Mouse (Mus musculus) monocyte, adult 2 months (primary cell): ENCODE measurements around the gene Flot1.
"Not testable (repeated sequence)": the region's sequence is repeated elsewhere in the genome, so short reads cannot be mapped to it uniquely, and the experiment has no call there.

Experiments
- DNase-seq, 2 experiments: peaks; one replicate each; pipeline ENCODE4 v3.0.0; 2022; ENCODE audit warnings: low spot score in 2 of 2, low read depth in 1 of 2

The Flot1 gene

GRCm38 (mm10) chr17:35835424-35836140 is 12.6 kb downstream of the Flot1 start:
- DNase-seq, result no peak

DNA sequence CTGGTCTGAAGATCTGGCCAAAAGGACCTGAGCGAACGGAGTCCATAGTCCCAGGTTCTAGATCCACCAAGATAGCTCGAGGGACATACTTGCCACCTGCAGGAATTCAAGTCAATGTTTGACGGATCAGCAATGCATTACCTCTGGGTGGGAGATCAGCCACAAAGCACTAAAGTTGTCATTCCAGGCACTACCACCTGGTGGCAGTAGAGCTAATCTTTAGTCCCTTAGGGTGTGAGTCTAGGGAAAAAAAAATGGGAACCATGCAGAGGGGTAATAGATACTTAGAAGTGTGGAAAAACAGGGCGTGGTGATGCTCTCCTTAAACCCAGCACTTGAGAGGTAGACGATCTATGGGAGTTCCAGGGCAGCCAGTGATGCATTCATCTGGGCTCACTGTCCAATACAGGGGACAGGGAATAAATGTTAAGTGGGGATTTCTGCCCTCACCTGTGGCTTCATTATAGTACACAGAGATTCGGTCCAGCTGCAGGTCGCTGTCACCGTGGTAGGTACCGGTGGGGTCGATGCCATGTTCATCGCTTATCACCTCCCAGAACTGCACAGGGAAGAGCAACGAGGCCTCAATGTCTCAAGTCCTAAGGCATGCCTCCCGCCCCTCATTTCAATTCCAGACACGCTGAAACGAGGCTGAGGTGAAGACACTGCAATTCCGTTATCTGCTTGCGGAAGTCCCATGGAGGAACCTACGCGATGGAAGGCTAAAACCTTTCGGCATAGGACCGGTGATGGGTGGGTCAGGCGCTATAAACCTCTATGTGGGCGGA is 13.3 kb downstream of the Flot1 start:
- peak in 1 of 2 experiments; percentile 69 for DNase-seq

GRCm38 (mm10) chr17:35836991-35837422 is 14.0 kb downstream of the Flot1 start:
- no peak for DNase-seq

GRCm38 (mm10) chr17:35837487-35837886 is 14.5 kb downstream of the Flot1 start:
- no peak for DNase-seq

DNA sequence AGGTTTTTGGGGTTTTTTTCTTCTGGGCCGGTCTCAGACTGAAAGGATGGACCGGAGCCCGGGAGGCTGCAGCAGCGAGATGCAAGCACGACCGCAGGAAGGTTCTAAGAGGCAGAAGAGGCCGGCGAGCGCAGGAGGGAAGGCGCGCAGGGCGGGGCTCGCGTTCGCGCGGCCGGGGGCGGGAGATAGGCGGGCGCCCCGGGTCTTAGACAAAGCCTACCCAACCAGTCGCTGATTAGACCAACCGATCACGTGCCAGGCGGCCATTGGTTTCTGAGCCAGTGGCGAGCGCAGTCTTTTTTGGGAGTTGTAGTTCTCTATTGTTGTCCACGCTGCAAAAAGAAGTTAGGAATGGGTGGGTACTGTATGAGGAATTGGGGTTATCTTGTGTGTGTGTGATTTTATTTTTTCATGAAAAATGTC is 15.1 kb downstream of the Flot1 start, which contains the start of gene Tubb5:
Gene Tubb5, minus strand, starts transcription at position 185 of the 423 bp plus-strand sequence.
- DNase-seq, result peak; percentile 85

- no peak for DNase-seq
Measured at GRCm38 (mm10) chr17:35838570-35838969, 15.5 kb downstream of the Flot1 start.

DNA sequence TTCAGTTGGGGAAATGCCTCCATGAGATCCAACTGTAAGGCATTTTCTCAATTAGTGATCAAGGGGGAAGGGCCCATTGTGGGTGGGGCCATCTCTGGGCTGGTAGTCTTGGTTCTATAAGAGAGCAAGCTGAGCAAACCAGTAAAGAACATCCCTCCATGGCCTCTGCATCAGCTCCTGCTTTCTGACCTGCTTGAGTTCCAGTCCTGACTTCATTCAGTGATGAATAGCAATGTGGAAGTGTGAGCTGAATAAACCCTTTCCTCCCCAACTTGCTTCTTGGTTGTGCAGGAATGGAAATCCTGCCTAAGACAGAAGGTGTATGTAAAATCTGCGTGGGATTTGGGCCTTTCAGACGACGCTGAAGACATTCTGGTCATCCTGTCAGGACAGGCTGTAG is 16.0 kb downstream of the Flot1 start:
- DNase-seq, result not testable (repeated sequence)

DNA sequence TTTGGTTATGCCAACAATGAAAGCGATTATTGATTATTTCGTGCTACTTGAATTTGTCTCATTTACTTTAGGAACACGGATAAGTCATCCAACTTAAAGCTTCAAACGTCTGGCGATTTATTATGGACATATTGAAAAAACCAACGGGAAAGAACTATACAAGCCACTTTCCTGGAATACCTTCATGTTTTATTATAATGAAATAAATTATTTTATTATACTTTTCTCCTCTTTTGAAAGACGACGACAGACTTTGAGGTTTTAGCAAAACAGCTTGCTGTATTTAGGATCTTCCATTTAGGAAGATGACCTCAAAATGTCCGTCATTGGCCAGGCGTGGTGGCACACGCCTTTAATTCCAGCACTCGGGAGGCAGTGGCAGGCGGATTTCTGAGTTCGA is 17.5 kb downstream of the Flot1 start:
- no peak for DNase-seq

GRCm38 (mm10) chr17:35841076-35841950 is 18.3 kb downstream of the Flot1 start, which contains the start of gene Mdc1:
Mdc1 (plus strand) TSS chr17:35841515.
- peak; percentile 99 for DNase-seq

DNA sequence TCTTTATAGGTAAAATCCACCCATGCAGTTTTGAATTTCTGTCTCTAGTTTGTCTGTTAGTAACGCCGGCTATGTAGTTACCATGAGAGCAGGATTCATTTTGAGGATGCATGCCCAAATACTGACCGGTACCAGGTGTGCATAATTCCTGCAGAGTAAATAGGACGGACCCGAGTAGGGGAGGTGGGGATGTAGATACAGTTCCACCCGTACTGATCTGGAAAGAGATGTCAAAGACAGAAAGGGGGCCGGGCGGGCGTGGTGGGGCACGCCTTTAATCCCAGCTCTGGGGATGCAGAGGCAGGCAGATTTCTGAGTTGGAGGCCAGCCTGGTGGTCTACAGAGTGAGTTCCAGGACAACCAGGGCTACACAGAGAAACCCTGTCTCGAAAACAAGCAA is 19.0 kb downstream of the Flot1 start:
- no peak for DNase-seq

DNA sequence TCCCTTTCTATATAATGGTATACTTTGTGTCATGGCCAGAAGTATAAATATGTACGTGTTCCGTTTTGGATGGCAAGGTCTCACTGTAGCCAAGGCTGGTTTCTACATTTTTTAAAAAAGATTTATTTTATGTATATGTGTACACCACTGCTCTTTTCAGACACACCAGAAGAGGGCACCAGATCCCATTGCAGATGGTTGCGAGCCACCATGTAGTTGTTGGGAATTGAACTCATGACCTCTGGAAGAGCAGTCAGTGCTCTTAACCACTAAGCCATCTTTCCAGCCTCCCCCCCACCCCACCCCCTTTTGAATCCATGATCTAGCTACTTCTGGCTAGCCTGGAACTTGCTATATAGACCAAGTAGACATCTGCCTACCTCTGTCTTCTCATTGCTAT is 20.5 kb downstream of the Flot1 start:
- DNase-seq, result no peak

DNA sequence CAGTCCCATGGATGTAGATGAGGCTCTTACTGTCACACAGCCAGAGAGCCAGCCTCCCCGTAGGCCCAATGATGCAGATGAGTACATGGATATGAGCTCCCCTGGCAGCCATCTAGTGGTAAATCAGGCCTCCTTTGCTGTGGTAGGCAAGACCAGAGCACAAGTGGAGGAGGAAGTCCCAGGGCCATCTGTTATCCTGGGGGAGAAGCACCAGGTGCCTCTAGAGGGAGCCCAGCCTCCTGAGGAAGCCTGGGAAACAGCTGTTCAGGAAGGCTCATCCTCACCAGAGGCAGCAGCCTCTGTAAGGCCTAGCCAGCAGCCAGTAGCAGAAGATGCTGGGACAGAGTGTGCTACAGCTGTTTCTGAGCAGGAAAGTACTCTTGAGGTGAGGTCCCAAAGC is 25.1 kb downstream of the Flot1 start:
- DNase-seq, result no peak

GRCm38 (mm10) chr17:35850974-35851373 is 27.9 kb downstream of the Flot1 start:
- no peak for DNase-seq

DNA sequence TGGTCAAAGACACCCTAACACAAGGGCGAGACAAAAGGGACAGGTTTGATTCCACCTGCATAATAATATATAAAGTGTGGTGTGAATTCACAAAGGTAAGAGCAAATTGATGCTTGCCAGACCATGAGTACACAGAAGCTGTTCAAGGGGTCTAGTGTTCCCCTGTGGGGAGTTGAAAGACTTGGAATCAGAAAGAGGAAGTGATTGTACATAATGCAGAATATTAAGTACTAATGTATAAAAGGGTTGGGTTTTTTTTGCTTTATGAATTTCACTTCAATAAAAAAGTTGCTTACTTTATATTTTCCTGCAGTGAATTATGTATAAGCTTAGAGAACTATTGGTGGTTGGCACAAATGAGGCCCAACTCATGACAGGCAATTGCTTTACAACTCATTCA is 36.3 kb downstream of the Flot1 start:
- DNase-seq, result no peak

- DNase-seq, result no peak
Measured at GRCm38 (mm10) chr17:35859835-35860234, 36.8 kb downstream of the Flot1 start.

DNA sequence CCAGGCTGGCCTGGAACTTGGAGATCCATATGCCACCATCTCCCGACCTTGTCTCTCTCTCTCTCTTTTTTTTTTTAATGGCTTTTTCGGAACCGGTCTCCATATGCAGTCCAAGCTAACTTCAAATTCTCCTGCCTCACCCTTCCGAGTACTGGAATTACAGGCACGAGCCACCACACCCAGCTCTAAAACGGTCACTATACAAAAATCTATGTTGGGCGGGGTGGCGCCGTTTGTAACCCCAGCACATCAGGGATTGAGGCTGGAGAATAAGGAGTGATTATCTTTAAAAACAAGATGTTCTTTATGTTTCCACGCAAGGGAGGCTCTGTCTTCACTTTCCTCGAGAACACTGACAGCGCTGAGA is 37.8 kb downstream of the Flot1 start:
- DNase-seq, result no peak

DNA sequence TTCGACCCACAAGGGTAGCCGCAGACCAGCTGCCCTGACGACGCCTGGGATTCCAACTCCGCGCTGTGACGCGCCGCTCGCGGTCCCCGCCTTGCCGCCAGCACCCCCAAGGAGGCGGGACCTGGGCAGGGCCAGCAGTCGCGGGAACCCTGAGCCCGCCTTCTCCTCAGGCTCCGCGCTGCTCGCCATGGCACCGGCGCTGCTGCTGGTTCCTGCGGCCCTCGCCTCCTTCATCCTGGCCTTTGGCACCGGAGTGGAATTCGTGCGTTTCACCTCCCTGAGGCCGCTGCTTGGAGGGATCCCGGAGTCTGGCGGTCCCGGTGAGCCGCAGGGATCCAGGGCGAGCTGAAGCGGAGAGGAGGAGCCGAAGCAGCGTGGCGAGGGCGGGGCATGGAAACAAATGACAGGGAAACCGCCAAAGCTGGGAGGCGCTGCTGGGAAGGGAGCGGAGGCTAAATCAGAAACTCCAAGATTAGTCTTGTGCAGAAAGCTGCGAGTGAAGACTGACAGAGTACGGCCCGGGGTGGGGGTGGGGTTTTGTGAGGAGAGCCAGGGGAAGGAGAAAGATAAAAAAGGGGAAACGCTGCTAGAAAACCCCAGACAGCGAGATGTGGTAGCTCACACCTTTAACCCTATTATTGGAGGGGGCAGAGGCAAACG is 38.3 kb downstream of the Flot1 start, which contains the start of gene Nrm:
Gene Nrm, plus strand, starts transcription at position 121 of the 660 bp plus-strand sequence.
- peak; percentile 65 to 83 for DNase-seq

GRCm38 (mm10) chr17:35864832-35865353 is 41.9 kb downstream of the Flot1 start:
- DNase-seq, result no peak

DNA sequence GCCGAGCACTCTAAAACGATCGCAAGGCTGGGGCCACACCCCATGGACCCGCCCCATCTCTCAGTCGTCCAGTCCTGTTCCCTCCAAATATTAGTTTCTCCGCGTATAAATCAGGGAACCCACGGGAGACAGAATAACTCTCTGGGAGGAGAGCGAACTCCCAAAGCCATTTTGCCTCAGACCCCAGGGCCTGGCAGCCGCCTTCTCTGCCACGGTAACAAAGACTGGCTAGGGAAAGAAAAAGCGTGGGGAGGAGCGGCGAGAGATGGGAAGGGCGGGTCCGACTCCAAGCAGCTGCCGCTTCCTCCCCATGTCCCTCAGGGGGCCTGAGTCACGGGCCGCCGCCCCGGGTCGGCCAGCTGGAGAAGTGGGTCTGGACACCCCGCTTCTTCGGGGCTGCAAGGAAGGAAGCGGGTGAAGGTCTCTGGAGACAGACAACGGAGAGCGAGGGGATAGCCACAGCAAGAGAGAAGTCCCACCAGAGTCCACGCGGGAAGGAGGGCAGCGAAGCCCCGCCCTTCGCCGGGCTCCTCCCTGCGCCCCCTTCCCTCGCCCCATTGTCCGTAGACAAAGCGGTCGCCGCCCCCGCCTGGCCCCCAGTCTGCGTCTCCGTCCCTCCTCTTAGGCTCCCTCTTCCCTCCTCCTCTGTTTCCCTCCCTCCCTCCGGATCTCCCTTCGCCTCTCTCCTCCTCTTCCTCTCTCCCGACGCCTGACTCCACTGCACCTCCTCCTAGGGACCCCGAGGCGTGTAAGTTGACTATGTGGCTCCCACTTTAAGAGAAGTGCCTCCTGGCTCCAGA is 42.7 kb downstream of the Flot1 start, which contains the start of gene Ppp1r18:
Gene Ppp1r18, plus strand, starts transcription at position 113 of the 800 bp plus-strand sequence.
- no peak for DNase-seq
